ENCODE assay signal across 9 mouse cellular contexts in genomic region chr2:148114600-148114999, GRCm38 (mm10).
DNase-seq lines count a peak whose midpoint lies in the region; ATAC-seq lines count a peak whose summit lies in the region.
"Had no signal": no experiment of that assay in that cellular context is flagged by ENCODE, and none has a peak within 500 bp of the region (broad histone marks: within the 10 kb centered on the region; RNA-seq: fewer than 3 reads in every experiment).

No protein-coding gene starts in this region.

- H3K27me3 ChIP-seq in hindbrain, embryonic 12.5 days = no peaks in the 10 kb centered on the region; the same call in 1 of the 2 replicates

- peak; percentile 88 for ATAC-seq in hindbrain, embryonic 12.5 days (ENCODE audit: low FRiP score)
- no peak for ATAC-seq in erythroblast, adult 5-6 weeks (replicated peaks; ENCODE audit: low FRiP score, poor library complexity, severe bottlenecking)

- no peaks in the 10 kb centered on the region for H3K9me3 ChIP-seq in hindbrain, embryonic 12.5 days (replicated peaks)
- H3K9me3 ChIP-seq: heart, embryonic 13.5 days had no signal

- H3K4me2 ChIP-seq in hindbrain, embryonic 12.5 days (replicated peaks) = no peak overlapping the region
- H3K4me2 ChIP-seq: heart, embryonic 13.5 days had no signal

- H3K27ac ChIP-seq in hindbrain, embryonic 12.5 days = no peak overlapping the region
- H3K27ac ChIP-seq: heart, embryonic 13.5 days had no signal

- H3K36me3 ChIP-seq in hindbrain, embryonic 12.5 days = no peaks in the 10 kb centered on the region
- H3K36me3 ChIP-seq: heart, embryonic 13.5 days had no signal

- peak; percentile 5 for DNase-seq in thymus, postnatal 0 days (ENCODE audit: low spot score)
- DNase-seq in thymus, postnatal 10 days (ENCODE audit: low spot score in 2 of 2) = no peak
- DNase-seq in lung, postnatal 4 days = peak; percentile 30 to 38
- peak; percentile 71 for DNase-seq in yolk sac, embryonic 10.5 days (ENCODE audit: low spot score)
- DNase-seq in spleen, postnatal 36 days (ENCODE audit: low spot score in 2 of 2) = no peak
- no peak for DNase-seq in gastrocnemius, postnatal 4 days (ENCODE audit: low spot score in 2 of 2)

- no peak overlapping the region for H3K4me3 ChIP-seq in hindbrain, embryonic 12.5 days
- H3K4me3 ChIP-seq: heart, embryonic 13.5 days had no signal

- H3K9ac ChIP-seq in hindbrain, embryonic 12.5 days = no peak overlapping the region
- H3K9ac ChIP-seq: heart, embryonic 13.5 days had no signal

- no peaks in the 10 kb centered on the region for H3K4me1 ChIP-seq in hindbrain, embryonic 12.5 days

- WGBS in hindbrain, embryonic 12.5 days = 31% methylated on average over 4 of the region's 4 CpGs

Comparison
In these comparisons a context has a peak if more than half of its experiments do, and no peak if none do; other contexts are left out.
1. DNase-seq: peak in thymus, postnatal 0 days (single experiment), lung, postnatal 4 days (2 of 2) and yolk sac, embryonic 10.5 days (single experiment); none in thymus, postnatal 10 days (0 of 2), spleen, postnatal 36 days (0 of 2) and gastrocnemius, postnatal 4 days (0 of 2).